Mouse (Mus musculus): ENCODE measurements around the gene Zdhhc22.

Zdhhc22 gene

DNA sequence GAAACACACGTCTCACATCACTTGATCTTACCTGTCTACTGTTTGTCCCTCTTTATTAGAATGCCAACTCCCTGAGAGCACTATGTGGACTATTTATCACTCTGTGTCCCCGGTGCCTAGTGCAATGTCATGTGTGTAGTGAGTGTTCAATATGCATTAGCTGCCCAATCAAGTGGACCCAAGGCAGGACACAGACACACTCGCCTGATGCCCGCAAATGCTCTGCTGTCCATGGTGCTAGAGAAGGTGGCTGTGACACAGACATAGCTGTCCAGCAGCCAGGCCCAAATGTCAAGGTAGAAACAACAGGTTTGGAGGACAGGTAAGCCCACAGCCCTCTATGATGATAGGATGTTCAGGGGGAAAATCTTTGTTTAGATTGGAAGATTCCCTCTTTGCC is 3.9 kb upstream of the Zdhhc22 start:
- no peak for DNase-seq

DNA sequence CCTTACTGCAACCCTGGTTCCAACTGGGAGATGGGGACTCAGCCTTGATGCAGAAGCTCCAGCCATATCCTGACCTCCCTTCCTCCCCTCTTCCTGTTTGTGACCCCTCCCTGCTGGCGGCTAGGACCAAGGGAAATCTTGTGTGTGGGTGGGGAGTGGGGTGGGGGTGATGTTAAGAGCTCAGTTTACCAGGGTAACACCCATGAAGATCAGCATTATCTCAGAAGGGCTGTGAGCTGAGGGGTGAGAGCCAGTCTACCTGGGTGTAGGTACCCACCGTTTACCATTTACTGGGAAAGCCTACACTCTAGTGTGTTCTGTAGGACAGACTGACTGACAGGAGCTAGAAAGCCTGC is 503 bp upstream of the Zdhhc22 start:
- DNase-seq, result no peak

DNA sequence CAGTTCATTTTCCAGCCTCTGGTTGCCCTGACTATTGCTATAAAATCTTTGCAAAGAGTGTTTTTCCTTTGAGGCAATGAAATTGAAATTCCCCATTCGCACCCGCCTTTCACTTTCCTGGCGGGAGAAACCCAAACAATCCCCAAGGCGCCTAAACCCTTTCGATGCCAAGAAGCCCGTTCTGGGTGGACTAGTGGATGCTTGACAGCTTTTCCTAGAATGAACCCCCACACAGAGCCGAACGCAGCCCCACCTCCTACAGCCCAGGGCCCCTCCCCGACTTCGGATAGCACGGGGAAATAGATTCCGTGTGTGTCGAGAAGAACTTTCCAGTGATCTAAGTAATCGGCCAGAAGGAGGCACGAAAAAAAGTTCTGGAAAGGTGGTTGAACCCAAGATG is 852 bp downstream of the Zdhhc22 start:
- DNase-seq, result peak; percentile 45

DNA sequence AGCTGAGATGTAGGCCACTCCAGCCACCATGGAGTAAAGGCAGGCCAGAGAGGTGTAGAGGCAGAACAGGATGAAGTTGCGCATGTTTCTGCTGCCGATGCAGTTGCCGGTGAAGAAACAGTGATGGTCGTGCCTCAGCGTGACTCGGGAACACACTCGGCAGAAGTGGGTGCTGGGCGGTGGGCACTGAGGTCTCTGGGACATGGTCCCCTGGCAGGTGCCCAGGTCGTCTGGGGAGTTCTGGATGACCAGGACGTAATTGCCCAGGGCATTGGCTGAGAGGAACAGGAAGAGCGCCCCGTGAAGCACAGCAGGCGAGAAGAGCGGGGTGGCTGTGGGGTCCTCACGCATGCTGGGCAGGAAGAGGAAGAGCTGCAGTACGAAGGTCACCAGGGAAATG is 2.0 kb downstream of the Zdhhc22 start:
- no peak for DNase-seq

DNA sequence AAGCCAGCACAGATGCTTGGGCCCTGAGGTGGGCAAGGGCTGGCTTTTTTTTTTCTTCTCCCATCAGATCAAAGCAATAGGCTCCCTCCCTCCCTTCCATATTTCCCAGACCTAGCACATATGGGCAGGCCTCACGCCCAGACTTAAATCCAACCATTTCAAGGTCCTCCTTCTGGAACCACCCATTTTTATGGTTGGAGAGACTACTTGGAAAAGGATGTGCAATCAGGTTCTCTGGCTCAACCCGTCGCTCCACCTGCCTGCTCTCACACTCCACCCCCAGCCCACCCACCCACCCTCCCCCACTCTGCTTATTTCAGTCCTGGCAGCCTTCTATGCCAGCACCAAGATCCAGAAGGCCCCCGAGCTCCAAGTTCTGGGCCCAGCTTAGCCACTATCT is 3.7 kb downstream of the Zdhhc22 start:
- no peak for DNase-seq

DNA sequence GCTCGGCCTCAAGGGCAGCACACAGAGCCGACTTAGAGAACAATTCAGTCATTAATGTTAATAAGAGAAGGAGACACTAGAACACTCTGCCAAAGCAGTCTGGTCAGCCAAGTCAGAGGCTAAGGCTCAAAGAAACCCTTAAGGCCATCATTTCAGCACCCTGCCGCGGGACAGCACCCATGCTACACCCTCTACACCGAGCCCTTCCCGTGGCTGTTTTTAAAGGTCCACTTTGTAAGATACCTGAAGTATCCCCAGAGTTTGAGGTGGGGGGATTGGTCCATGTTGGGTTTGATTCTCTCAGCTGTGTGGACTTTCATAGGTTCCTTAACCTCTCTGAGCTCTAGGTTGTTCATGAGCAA is 6.1 kb downstream of the Zdhhc22 start:
- DNase-seq, result peak; percentile 62

DNA sequence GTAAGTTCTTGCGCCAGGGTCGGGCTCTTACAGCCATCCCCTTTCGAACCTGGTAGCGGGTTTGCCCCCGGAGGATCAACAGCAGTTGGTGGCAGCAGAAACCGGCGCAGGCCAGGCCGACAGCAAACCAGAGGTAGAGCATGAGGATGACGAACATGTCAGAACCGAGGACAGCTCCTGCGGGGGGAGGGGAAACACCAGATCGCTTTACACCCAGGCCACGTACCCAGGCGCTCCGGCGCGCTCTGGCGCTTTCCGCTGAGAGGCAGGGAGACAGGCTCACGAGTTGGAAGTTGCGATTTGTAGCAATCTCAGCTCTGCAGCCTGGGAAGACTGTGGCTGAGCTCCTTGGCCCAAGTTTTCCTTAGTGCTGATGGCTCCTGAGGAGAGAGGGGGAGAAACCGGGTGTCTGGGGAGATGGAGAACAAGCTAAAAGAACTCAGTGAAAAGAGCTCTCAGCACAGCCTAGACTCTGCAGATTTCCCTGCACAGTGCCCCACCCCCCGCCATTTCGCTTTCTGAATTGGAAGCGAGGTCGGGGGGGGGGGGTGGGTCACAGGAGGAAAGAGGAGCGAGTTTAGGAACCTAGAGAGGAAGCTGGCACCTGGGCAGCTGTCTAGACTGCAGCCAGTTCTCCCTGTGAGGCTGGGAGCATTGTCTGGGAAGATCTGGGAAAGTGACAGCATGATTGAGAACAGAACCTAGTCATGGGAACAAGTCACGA is 6.6 kb downstream of the Zdhhc22 start:
- DNase-seq, result peak; percentile 70

DNA sequence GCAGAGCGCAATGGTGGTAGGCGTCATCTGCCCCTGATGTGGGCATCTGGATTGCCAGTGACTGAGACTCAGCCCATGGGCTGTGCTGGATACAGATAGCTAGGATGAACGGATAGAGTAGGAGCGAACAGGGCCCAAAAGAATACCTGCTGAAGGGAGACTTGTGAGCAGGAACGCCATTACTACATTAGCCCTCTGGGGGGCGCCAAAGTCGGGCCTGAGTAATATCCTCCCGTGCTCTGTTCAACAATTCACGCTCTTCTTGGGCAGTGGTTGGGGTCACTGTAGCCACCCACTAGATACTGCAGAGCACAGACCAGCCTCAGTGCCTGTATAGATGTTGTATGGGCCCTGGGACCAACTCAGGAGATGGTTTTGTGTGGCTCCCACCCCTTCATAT is 9.1 kb downstream of the Zdhhc22 start:
- DNase-seq, result no peak

DNA sequence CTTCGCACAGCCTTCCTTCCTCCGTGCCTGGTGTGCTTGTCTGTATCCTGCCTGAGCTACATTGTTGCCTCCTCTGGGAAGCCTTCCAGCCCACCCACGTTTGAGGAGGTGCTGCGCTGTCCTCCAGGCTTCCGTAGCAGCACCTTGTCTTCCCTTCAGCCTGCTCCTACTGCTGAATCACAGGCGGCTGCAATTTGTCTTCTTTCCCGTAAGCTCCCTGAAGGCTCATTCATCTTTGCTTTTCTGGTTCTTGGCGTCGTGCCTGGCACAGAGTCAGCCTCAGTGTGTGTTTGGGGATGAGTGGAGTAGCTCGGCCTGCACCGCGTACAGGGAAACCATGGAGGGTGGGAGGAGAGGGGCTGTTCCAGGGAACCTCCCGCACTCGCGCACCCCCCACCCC is 12.4 kb downstream of the Zdhhc22 start:
- no peak for DNase-seq

DNA sequence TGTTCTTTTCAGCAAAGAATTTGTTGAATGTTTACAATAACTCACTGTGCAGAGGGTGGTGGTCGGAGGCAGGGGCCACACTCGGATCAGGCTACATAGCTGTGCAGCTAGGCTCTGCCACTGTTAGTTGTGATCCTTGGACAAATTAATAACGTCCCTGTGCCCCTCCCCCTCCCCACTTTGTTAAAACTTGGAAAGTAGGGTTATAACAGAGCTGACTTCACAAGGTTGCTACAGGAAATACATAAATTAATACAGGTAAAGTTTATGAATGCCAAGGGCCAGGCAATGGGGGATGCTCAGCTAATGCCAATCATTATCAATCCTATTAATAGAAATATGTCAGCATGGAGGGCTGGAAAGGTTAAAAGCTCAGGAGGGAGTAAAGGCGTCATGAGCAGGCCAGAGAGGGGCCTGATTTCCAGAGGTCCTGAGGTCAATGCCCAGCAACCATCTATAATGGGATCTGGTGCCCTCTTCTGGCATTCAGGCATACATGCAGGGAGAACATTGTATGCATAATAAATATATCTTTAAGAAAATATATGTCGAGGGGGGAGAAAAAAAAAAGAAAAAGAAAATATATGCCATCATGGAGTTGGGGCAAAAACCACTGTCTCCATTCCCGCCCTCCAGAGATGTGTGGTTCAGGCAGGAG is 13.6 kb downstream of the Zdhhc22 start:
- no peak for DNase-seq

DNA sequence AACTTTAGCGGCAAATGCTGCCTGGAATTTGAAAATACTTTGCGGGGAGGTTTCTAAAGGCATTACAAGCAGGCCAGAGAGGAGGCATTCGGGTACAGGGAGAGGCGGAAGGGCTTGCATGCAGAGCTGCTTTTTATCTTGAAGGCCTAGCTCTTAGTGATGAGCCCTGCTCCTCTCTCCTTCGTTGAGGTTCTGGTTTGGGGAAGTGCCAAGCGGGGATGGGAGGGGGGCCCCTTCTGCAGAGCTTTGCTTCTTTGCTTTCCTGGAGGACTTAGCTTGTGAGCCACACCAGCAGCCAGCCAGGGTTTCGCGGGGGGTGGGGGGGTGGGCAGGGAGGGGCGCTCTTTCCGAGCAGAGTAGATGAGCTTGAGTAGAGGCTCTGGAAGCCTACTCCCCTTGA is 14.5 kb downstream of the Zdhhc22 start:
- no peak for DNase-seq

DNA sequence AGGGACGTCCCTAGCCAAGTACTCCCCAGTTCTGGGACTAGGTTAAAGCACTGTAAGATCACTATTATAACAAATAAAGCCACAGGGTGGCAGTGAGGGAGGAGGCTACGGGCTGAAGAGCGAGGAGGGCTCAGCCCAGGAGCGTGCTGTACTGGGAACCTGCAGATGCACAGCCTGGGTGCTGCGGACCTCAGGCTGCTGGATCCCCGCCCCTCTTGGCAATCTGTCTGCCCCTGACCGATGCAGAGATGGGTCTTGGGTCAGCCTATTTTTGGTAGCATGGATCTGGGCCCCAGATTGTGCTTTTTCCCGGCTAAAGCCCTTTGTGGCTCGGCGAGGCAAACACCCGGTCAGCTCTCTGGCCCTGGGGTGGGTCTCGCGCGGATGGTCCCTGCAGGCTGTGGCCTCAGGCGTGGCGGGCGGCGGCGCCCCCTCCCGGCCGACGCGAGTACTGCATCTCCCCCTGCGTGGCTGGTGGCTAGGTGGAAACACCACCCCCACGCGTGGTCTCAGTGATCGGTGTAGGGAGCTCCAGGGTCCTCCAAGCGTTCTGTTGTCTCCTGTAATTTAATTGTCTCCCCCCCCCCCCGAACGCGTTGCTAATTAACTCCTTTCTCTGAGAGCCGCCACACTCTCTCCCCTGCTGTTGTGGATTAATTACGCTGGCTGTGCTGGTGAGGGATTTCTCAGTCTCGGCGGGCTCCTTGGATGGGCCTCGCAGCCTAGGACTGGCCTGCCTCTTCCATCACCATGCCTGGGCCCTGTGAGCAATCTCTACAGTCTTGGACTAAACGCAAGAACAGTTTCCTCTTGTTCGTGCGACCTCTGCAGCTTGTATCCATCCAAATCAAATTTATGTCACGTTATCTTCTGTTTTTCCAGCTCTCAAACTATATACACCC is 15.6 kb downstream of the Zdhhc22 start:
- DNase-seq, result peak; percentile 84

DNA sequence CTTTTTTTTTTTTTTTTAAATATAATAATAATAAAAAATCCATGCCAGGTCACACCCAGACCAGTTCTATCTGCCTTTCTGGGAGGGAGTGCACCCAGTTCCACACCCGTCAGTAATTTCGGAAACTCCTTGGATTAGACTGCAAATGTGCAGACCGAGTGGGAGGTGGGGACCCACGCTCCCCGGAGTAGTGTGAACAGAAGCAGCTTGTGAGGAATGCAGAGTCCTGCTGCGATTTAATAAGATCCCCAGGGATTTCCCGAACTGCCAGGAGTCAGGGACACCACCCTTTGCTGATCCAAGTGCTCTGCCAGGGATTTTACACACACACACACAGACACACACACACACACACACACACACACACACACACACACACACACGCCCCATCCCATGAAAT is 16.5 kb downstream of the Zdhhc22 start:
- no peak for DNase-seq

DNA sequence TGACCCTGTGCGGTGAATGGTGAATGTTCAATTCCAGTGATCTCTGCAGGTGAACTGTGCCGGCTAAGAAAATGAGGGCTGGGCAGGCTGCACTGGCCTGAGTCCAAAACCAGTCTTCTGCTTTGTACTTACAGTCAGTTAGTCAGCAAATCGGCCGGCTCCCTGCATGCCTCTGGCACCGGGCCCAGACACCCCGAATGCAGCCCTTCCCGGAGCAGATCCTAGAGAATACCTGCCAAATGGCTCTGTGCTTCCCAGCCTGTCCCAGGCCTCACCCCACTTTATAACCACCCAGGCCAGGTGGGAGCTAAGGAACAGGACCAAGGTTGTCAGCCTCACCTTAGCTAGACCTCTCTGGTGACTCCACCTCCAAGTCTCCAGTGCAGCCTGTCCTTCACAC is 17.0 kb downstream of the Zdhhc22 start:
- peak; percentile 72 for DNase-seq

DNA sequence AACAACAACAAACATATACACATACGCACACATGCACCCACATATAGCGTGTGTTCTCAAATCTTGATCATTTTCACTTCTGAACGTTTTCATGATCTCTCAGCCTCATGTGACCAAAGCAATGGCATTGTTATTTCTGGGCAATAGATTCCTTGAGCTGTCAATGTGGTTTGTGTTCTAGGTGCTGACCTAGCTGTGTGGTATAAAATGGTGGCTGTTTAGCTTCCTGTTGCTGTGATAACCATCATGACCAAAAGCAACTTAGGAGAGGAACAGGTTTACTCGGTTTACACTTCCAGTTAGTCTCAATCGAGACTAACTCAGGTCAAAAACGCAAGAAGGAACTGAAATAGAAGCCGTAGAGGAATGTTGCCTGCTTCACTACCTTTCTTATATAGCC is 19.1 kb downstream of the Zdhhc22 start:
- DNase-seq, result no peak

DNA sequence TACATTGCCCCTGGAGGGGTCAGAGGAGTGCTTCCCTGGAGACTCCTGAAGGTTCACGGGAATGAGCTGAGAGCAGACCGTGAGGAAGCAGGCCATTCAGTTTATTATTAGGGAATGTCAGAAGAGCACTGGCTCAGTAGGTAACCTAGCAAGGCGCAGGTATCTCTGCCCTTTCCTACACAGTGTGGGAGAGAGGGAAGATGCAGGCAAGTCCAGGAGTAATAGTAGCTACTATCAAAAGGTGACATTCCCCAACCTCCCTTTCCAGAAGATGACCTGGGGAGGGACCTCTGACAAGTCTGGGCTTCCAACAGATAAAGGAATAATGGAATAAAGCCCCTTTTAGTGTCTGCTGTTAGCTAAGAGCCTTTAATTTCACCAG is 21.0 kb downstream of the Zdhhc22 start:
- DNase-seq, result no peak

DNA sequence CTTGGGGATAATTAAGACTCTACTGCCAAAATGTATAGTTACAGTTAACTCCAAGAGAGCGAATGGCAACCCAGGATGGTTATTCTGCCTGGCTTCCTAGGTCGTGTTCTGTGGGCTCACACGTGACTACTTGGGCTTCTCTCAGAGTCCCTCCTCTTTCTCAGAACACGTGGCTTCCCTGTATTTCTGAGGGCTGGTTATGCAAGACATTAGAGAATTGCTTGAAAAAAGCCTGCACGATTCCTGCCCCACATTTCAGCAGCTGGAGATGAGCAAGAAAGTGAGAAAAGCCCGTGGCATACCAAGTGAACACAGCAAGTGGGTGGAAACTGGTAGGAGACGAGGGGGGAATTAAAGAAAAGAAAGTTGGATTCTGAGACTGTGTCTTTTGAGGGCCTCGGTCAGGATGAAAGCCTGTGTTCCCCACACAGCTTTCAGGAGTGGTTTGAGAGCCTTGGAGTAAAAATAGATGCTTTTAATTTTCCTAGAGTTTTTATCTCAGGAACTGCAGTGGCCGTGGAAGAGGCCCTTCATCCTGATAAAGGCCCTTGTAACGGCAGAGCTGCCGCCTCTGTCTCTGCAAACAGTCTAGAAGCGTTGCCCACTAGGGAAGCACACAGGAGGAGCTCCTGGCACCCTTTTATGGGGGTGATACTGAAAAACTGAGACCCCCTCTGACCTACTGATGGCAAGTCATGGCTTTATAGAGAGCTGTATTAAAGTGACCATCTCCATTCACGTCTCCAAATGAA is 21.6 kb downstream of the Zdhhc22 start:
- DNase-seq, result peak; percentile 32

DNA sequence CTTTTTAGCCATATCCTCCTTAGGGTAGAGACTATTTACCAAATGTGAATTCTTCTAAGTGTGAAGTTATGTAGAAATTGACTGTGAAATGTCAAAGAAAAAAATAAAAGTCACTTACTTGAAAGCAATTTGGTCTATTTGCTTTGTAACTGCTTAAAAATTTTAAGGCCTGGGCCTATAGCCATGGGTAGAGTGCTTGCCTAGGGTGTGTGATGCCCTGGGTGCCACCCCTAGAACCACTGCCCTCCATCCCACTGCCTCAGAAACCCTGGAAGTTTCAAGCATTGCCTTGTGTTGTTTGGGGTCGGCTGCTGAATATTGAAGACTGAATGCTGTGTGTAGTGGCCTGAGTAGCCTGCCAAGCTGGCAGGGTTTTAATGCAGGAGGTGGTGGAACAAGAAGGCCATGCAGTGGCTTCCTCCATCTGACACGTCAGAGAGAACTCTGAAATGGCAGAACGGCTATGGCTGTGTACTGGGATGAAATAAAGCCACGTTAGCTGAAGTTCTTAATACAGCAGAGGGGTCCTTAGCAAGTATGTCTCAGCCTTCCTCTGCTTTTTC is 24.9 kb downstream of the Zdhhc22 start:
- DNase-seq, result no peak

DNA sequence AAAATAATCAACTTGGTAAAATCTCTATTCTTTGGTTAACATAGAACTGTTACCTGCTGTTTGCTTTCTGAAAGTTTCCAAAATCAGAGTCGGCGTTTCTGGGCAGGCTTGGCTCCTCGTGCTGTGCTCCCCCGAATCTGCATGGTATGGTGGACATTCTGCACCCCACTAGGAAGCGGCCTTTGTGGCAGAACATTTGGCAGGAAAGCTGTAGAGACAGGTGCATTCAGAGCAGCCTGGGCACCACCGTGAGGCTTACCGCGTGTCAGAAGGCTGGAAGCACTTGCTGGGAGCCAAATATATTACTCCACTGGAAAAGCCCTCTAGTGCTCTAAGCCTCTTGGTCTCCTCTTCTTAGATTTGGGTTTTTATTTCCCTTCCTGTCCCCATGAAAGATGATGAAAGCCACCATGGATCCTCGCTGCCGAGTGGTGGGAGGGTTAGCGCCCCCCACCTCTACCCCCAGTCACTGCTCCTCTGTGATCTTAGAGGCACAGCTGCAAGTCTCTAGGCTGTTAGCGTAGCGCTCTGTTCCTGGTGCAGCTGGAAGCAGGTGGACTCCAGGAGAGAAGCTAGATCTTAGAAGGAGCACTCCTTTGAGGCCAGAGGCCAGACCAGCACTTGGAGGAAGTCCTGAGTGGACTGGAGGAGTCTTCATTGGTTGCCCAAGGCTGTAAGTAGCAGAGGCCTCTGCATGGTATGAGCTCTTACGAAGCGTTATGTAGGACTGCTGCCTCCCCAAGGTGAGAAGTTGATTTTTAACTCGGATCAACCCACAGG is 25.8 kb downstream of the Zdhhc22 start:
- DNase-seq, result peak; percentile 34

DNA sequence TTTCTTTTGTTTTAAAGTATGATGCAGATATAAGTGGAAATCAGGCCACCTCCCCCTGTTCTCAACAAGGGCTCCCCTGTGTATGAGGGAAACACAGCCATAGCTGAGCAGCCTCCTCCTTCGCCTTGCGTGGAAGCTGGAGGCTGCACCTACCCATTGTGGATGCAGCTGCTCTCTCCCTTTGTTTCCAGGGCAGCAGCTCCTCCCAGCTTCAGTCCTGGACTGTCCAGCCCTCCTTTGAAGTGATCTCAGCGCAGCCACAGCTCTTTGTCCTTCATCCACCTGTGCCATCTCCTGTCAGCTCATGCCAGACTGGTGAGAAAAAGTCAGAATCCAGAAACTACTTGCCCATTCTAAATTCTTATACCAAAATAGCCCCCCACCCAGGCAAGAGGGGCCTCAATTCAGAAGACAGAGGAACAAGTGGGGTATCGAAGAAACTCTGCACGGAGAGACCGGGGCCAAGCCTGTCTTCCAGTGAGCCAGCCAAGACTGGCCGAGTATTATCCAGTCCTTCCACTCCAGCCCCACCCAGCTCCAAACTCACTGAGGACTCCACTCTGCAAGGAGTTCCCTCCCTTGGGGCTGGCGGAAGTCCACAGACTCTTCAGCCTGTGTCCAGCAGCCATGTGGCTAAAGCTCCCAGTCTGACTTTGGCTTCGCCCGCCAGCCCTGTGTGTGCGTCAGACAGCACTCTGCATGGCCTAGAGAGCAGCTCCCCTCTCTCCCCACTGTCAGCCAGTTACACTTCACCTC is 28.5 kb downstream of the Zdhhc22 start:
- peak; percentile 73 for DNase-seq

DNA sequence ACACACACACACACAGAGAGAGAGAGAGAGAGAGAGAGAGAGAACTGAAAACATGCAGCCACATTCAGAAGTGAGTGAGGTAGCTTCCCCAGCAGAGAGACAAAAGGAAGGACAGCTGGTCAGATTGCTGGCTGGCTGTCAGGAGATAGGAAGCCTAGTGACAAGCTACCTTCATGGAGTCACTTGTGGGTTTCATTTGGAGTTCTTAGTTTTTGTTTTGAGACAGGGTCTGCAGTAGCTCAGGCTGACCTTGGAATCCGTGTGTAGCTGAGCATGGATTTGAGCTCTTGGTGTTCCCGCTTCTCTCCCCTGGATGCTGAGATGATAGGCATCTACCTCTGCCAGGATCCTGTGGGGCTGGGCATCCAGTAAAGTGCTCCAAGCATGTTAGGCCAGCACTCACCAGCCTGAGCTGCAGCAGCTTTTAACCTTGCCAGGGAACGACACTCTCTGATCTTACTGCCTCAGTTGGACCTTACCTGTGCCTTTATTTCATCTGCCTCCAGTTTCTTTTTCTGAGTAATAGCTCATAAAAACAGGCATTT is 29.4 kb downstream of the Zdhhc22 start:
- no peak for DNase-seq

All from lung, postnatal 10 days (tissue).